Mouse (Mus musculus) forebrain, embryonic 11.5 days (tissue): ENCODE results near the gene Ttc30a1. TPM values are rescaled to one million over a fixed set of nuclear protein-coding genes. Genes with fewer than 3 reads are reported as not detected.
"Not testable (repeated sequence)": the region's sequence is repeated elsewhere in the genome, so short reads cannot be mapped to it uniquely, and the experiment has no call there.

Experiments used
- ATAC-seq: fragments of 200-750 bp; cut with Nextera tagmentation; replicated peaks from 2 replicates; pipeline ENCODE4 v1.8.0; 2017; ENCODE audit warnings: moderate TSS enrichment; ENCODE audit not compliant: low FRiP score
- DNase-seq: peaks from one replicate; pipeline ENCODE4 v3.0.0-alpha.2; 2017; ENCODE audit warnings: low spot score
- H3K27ac ChIP-seq: fragments of 300-500 bp; sonication (generic); 2 replicates; pipeline ENCODE4 v1.5.1; 2014; ENCODE audit warnings: low read depth, low read length
- H3K27me3 ChIP-seq: fragments of 300-500 bp; sonication (generic); 2 replicates; pipeline ENCODE4 v1.6.1; 2014; ENCODE audit warnings: mild to moderate bottlenecking, low read length, mixed read lengths; ENCODE audit not compliant: control insufficient read depth, insufficient read depth
- H3K36me3 ChIP-seq: fragments of 300-500 bp; sonication (generic); 2 replicates; pipeline ENCODE4 v1.6.1; 2014; ENCODE audit warnings: mild to moderate bottlenecking, low read length, moderate library complexity, mixed read lengths; ENCODE audit not compliant: control insufficient read depth, insufficient read depth
- H3K4me1 ChIP-seq: fragments of 300-500 bp; sonication (generic); replicated peaks from 2 replicates; pipeline ENCODE4 v1.6.1; 2014; ENCODE audit warnings: low read length, mixed read lengths; ENCODE audit not compliant: control insufficient read depth, insufficient read depth
- H3K4me2 ChIP-seq: fragments of 300-500 bp; sonication (generic); 2 replicates; pipeline ENCODE4 v1.6.1; 2014; ENCODE audit warnings: low read depth, mild to moderate bottlenecking, low read length, moderate library complexity, mixed read lengths; ENCODE audit not compliant: severe bottlenecking
- H3K4me3 ChIP-seq: fragments of 300-500 bp; sonication (generic); 2 replicates; pipeline ENCODE4 v1.5.1; 2014; ENCODE audit warnings: low read depth, low read length
- H3K9ac ChIP-seq: fragments of 300-500 bp; sonication (generic); 2 replicates; pipeline ENCODE4 v1.6.1; 2014; ENCODE audit warnings: low read length
- H3K9me3 ChIP-seq: fragments of 300-500 bp; sonication (generic); 2 replicates; pipeline ENCODE4 v1.6.1; 2016; ENCODE audit warnings: low read length, mixed read lengths; ENCODE audit not compliant: control insufficient read depth
- WGBS: fragments of 180-500 bp; shearing (Covaris S2); extraction: QIAGEN DNeasy Blood & Tissue Kit; methylation state at CpG from one replicate; pipeline ENCODE4 v1.1.7; 2014; 5-methylcytosine and 5-hydroxymethylcytosine counted together
- polyA plus RNA-seq: library from polyadenylated mRNA; unstranded; fragments of >200 nt; fragmentation: Nextera tagmentation; extraction: Ambion mirVana; gene quantifications from 2 replicates; pipeline ENCODE4 v1.2.1, GENCODE M21; 2014

Gene Ttc30a1
- polyA plus RNA-seq, 1 experiment from 2014 or later: 11.2 TPM

DNA sequence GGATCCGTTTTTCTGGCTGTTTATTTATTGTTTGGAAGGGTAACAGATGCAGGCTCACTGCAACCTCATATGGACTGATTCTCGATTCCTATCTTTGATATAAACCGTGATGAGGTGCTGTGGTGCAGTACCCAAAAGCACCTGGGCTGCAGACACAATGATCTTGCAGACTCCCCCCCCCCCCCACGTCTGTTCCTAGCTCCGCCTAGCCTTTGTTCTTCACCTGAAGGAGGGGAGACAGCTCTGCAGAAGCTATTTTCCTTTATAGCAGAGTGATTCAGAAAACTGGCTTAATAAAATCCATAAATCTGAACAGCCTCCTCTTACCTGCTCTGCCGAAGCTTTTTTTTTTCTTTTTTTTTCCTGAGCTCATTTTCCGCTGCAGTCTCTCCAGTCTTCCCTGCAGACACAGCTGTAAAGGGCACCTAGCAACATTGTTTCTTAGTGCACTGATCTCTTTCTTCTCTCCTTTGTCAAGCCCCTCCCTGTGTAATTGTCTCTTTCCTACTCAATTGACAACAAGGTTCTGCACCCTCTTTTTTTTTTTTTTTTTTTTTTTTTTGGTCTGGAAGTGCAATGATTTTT lies 7.1 kb upstream of the Ttc30a1 start:
- Histone ChIP-seq H3K4me3 (no peak overlapping the region), H3K27ac (no peak overlapping the region), H3K9me3 (no peaks in the 10 kb centered on the region), H3K4me1 (peaks cover 3% of the 10 kb centered on the region; the same call in 1 of the 2 replicates), H3K4me2 (no peak overlapping the region), H3K27me3 (no peaks in the 10 kb centered on the region), H3K36me3 (no peaks in the 10 kb centered on the region), H3K9ac (no peak overlapping the region)
- ATAC-seq (no peak), DNase-seq (no peak)
- 48% methylated on average over 7 of the region's 7 CpGs for WGBS

GRCm38 (mm10) chr2:75988378-75988777 lies 6.6 kb upstream of the Ttc30a1 start:
- Histone ChIP-seq H3K4me3 (no peak overlapping the region), H3K9me3 (no peaks in the 10 kb centered on the region), H3K27ac (no peak overlapping the region), H3K27me3 (no peaks in the 10 kb centered on the region), H3K4me2 (no peak overlapping the region), H3K36me3 (no peaks in the 10 kb centered on the region), H3K9ac (no peak overlapping the region), H3K4me1 (peaks cover 3% of the 10 kb centered on the region; the same call in 1 of the 2 replicates)
- ATAC-seq (no peak), DNase-seq (no peak)
- 72% methylated on average over 4 of the region's 4 CpGs for WGBS

GRCm38 (mm10) chr2:75987739-75988138 lies 6.0 kb upstream of the Ttc30a1 start:
- peaks cover 3% of the 10 kb centered on the region; the same call in 1 of the 2 replicates for H3K4me1 ChIP-seq
- H3K4me2 ChIP-seq: no peak overlapping the region
- DNase-seq: no peak
- H3K9me3 ChIP-seq: no peaks in the 10 kb centered on the region
- H3K27ac ChIP-seq: no peak overlapping the region
- H3K27me3 ChIP-seq: no peaks in the 10 kb centered on the region
- ATAC-seq: no peak
- no peak overlapping the region for H3K9ac ChIP-seq
- no peak overlapping the region for H3K4me3 ChIP-seq
- H3K36me3 ChIP-seq: no peaks in the 10 kb centered on the region
- WGBS: 72% methylated on average over 9 of the region's 9 CpGs

GRCm38 (mm10) chr2:75985124-75985523 lies 3.4 kb upstream of the Ttc30a1 start:
- 2% methylated on average over 2 of the region's 2 CpGs for WGBS
- peaks cover 3% of the 10 kb centered on the region; the same call in 1 of the 2 replicates for H3K4me1 ChIP-seq
- no peaks in the 10 kb centered on the region for H3K36me3 ChIP-seq
- H3K27me3 ChIP-seq: no peaks in the 10 kb centered on the region
- no peak overlapping the region for H3K4me2 ChIP-seq
- DNase-seq: peak; percentile 74
- no peak overlapping the region for H3K27ac ChIP-seq
- no peak overlapping the region for H3K4me3 ChIP-seq
- no peaks in the 10 kb centered on the region for H3K9me3 ChIP-seq
- H3K9ac ChIP-seq: no peak overlapping the region
- peak; percentile 70 for ATAC-seq

GRCm38 (mm10) chr2:75983847-75984246 lies 2.1 kb upstream of the Ttc30a1 start:
- no peak overlapping the region for H3K27ac ChIP-seq
- 94% methylated on average over 3 of the region's 3 CpGs for WGBS
- H3K9ac ChIP-seq: no peak overlapping the region
- no peaks in the 10 kb centered on the region for H3K36me3 ChIP-seq
- no peak overlapping the region for H3K4me3 ChIP-seq
- no peak overlapping the region for H3K4me2 ChIP-seq
- no peaks in the 10 kb centered on the region for H3K27me3 ChIP-seq
- DNase-seq: no peak
- H3K4me1 ChIP-seq: peaks cover 3% of the 10 kb centered on the region; the same call in 1 of the 2 replicates
- no peak for ATAC-seq
- H3K9me3 ChIP-seq: no peaks in the 10 kb centered on the region

GRCm38 (mm10) chr2:75983091-75983490 lies 1.3 kb upstream of the Ttc30a1 start:
- DNase-seq (no peak), ATAC-seq (no peak)
- peaks cover 2% of the 10 kb centered on the region; the same call in 1 of the 2 replicates for H3K4me1 ChIP-seq
- WGBS: 99% methylated on average over 3 of the region's 3 CpGs
- no peaks in the 10 kb centered on the region for H3K27me3 ChIP-seq
- H3K4me3 ChIP-seq: no peak overlapping the region
- no peak overlapping the region for H3K4me2 ChIP-seq
- H3K9ac ChIP-seq: no peak overlapping the region
- H3K36me3 ChIP-seq: no peaks in the 10 kb centered on the region
- no peak overlapping the region for H3K27ac ChIP-seq
- H3K9me3 ChIP-seq: no peaks in the 10 kb centered on the region

- Histone ChIP-seq H3K4me3 (no peak overlapping the region), H3K4me2 (no peak overlapping the region), H3K4me1 (peaks cover 2% of the 10 kb centered on the region; the same call in 1 of the 2 replicates), H3K36me3 (no peaks in the 10 kb centered on the region), H3K9me3 (no peaks in the 10 kb centered on the region), H3K27ac (no peak overlapping the region), H3K9ac (no peak overlapping the region), H3K27me3 (no peaks in the 10 kb centered on the region)
- DNase-seq (no peak), ATAC-seq (no peak)
- 93% methylated on average over 4 of the region's 4 CpGs for WGBS
Observed at GRCm38 (mm10) chr2:75982626-75983025, 859 bp upstream of the Ttc30a1 start.

- not testable (repeated sequence) for H3K36me3 ChIP-seq, ATAC-seq, H3K27me3 ChIP-seq, H3K9ac ChIP-seq, DNase-seq, H3K27ac ChIP-seq, H3K4me1 ChIP-seq, H3K9me3 ChIP-seq
- H3K4me3 ChIP-seq: peak overlapping the region; percentile 41; the same call in 1 of the 2 replicates
- peak overlapping the region; percentile 65; the same call in 1 of the 2 replicates for H3K4me2 ChIP-seq
- WGBS: 94% methylated on average over 13 of the region's 13 CpGs
Observed at GRCm38 (mm10) chr2:75980933-75981439, 781 bp downstream of the Ttc30a1 start.
